Mouse (Mus musculus) hindlimb bud, embryonic 11.5 days (tissue): ENCODE results near the gene Dok1.
A peak's percentile ranks its signal among the peaks of the same experiment; 100 is the strongest.

Source experiments
- DNase-seq: peaks from one replicate; pipeline ENCODE4 v3.0.0-alpha.2; 2012; ENCODE audit warnings: low read depth, low spot score; ENCODE audit errors: extremely low spot score

Gene Dok1

DNA sequence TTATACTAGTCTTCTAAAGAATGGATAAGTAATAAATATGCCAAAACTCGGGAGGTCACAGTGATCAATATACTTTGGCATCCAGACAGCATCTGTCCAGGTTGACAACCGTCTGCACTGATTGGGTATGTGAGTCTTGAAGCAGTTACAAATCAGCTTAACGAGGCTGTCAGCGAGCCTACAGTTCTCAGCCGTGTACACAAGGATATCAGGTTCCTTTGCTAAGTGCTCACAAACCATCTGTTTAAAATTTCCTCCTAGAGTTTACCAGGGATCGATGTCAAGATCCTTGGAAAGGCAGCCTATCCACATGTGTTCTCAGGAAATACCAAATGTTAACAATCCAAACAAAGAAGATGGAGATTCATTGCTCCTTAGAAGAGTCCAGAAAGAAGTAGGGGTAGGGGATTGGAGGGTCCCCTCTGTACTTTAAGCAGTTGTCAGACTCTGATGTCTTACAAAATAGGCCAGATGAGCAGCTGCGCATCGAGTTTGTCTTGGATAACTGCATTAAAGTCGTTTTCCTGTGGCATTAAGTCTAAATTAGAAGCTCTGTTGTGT, 45.8 kb downstream of the Dok1 start:
- peak; percentile 93 for DNase-seq
